Mouse (Mus musculus) NIH3T3 (cell line): ENCODE measurements around the gene Tcirg1.
A peak's percentile ranks its signal among the peaks of the same experiment; 100 is the strongest.

ENCODE experiments used
- DNase-seq: peaks from one replicate; pipeline ENCODE4 v3.0.0-alpha.2; 2012; ENCODE audit warnings: low read depth

Tcirg1 gene

GRCm38 (mm10) chr19:3851502-3851962 is 55.4 kb downstream of the Tcirg1 start, which contains the start of gene Chka:
Gene Chka, plus strand, starts transcription at chr19:3851773.
- DNase-seq, result peak; percentile 99

- DNase-seq, result peak; percentile 82
Observed at GRCm38 (mm10) chr19:3850847-3851469, 56.0 kb downstream of the Tcirg1 start.

DNA sequence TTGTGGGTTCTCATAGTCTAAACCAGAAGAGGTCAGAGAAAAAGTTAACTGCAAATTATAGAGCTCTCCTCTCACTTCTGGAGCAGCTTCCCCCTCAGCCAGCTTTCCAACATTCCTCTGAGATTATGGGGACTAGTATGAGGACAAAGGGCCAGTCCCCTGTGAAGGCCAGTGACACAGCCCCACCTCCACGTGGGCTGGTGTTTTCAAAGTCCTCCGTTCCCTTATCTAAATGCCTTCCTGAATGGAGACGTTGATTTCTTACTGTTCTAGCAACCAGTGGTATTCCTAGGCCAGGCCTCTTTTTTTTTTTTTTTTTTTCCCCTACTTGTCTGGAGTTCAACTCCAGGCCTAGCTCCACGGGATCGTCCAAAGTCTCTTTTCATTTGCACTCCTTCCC is 56.9 kb downstream of the Tcirg1 start:
- DNase-seq, result no peak

GRCm38 (mm10) chr19:3849251-3849650 is 57.7 kb downstream of the Tcirg1 start:
- no peak for DNase-seq

- no peak for DNase-seq
Observed at GRCm38 (mm10) chr19:3848207-3848808, 58.6 kb downstream of the Tcirg1 start.

GRCm38 (mm10) chr19:3847711-3848110 is 59.2 kb downstream of the Tcirg1 start:
- DNase-seq, result no peak

- DNase-seq, result no peak
Observed at GRCm38 (mm10) chr19:3846676-3847604, 60.0 kb downstream of the Tcirg1 start.
